Mouse (Mus musculus): ENCODE measurements at regions not wholly inside any gene's neighbourhood (a gene's known extent, or its start where the extent isn't known, plus 50 kb on each side); places are given as distances from the start of the nearest gene placed in this dataset.
"Not testable (repeated sequence)": the region's sequence is repeated elsewhere in the genome, so short reads cannot be mapped to it uniquely, and the experiment has no call there.

GRCm38 (mm10) chr8:126867121-126867988 is 78.3 kb downstream of the Tomm20 start:
- no peak overlapping the region for H3K9ac ChIP-seq
- H3K9me3 ChIP-seq (replicated peaks), result no peaks in the 10 kb centered on the region
- H3K27ac ChIP-seq, result no peak overlapping the region
- DNase-seq (no peak), ATAC-seq (ENCODE audit: low read depth) (no peak)
- 65% methylated on average over 14 of the region's 14 CpGs for WGBS (ENCODE audit: insufficient replicate concordance)
- no peak overlapping the region for H3K4me3 ChIP-seq (replicated peaks)
- H3K4me1 ChIP-seq (replicated peaks), result peaks cover 5% of the 10 kb centered on the region
- H3K36me3 ChIP-seq, result no peaks in the 10 kb centered on the region
- H3K27me3 ChIP-seq, result no peaks in the 10 kb centered on the region
- no peak overlapping the region for H3K4me2 ChIP-seq

GRCm38 (mm10) chr8:126864314-126864948 is 81.2 kb downstream of the Tomm20 start:
- 75% methylated on average over 10 of the region's 10 CpGs for WGBS (ENCODE audit: insufficient replicate concordance)
- Histone ChIP-seq H3K4me2 (no peak overlapping the region), H3K27ac (no peak overlapping the region), H3K9ac (no peak overlapping the region), H3K4me3 (replicated peaks) (no peak overlapping the region), H3K36me3 (no peaks in the 10 kb centered on the region), H3K4me1 (replicated peaks) (peaks cover 33% of the 10 kb centered on the region), H3K27me3 (no peaks in the 10 kb centered on the region), H3K9me3 (replicated peaks) (no peaks in the 10 kb centered on the region)
- DNase-seq (no peak), ATAC-seq (ENCODE audit: low read depth) (no peak)

DNA sequence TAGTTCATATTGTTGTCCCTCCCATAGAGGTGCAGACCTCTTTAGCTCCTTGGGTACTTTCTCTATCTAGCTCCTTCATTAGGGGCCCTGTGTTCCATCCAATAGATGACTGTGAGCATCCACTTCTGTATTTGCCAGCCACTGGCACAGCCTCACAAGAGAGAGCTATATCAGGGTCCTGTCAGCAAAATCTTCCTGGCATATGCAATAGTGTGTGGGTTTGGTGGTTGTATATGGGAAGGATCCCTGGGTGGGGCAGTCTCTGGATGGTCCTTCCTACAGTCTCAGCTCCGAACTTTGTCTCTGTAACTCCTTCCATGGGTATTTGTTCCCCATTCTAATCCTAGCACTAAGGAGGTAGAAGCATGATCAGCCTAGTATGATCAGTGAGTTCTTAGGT is 82.0 kb downstream of the Tomm20 start:
- H3K4me1 ChIP-seq (replicated peaks), result peaks cover 36% of the 10 kb centered on the region
- not testable (repeated sequence) for H3K36me3 ChIP-seq; H3K4me2 ChIP-seq; H3K27me3 ChIP-seq; ATAC-seq (ENCODE audit: low read depth); DNase-seq; H3K4me3 ChIP-seq (replicated peaks); H3K9ac ChIP-seq; H3K27ac ChIP-seq; H3K9me3 ChIP-seq (replicated peaks)
- WGBS (ENCODE audit: insufficient replicate concordance), result 66% methylated on average over 1 of the region's 1 CpGs

DNA sequence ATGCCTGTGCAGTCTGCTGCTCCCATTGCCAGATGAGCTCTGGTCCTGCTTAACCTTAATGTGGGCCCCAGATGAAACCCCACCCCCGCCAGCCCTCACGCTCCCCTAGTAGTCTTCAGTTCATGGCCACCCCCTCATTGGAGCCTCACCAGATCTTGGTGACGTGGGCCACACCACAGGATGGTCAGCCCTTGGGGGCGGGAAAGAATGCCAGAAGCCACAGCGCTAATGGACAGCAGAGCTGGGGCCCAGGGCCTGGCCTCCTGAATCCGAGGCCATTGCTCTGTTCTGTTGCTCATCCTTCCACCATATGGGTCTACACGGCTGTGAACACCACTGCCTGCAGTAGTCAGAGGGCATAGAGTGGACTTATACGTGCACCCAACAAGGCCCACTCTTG is 83.9 kb downstream of the Tomm20 start:
- H3K9ac ChIP-seq, result no peak overlapping the region
- H3K36me3 ChIP-seq, result no peaks in the 10 kb centered on the region
- DNase-seq (no peak), ATAC-seq (ENCODE audit: low read depth) (no peak)
- H3K27ac ChIP-seq, result no peak overlapping the region
- WGBS (ENCODE audit: insufficient replicate concordance), result 77% methylated on average over 8 of the region's 8 CpGs
- H3K4me3 ChIP-seq (replicated peaks), result no peak overlapping the region
- peaks cover 49% of the 10 kb centered on the region for H3K4me1 ChIP-seq (replicated peaks)
- H3K4me2 ChIP-seq, result no peak overlapping the region
- no peaks in the 10 kb centered on the region for H3K27me3 ChIP-seq
- H3K9me3 ChIP-seq (replicated peaks), result no peaks in the 10 kb centered on the region

- H3K9ac ChIP-seq, result no peak overlapping the region
- 64% methylated on average over 7 of the region's 7 CpGs for WGBS (ENCODE audit: insufficient replicate concordance)
These were observed 85.0 kb downstream of the Tomm20 start for GRCm38 (mm10) chr8:126860630-126861029.

GRCm38 (mm10) chr8:126859706-126860424 is 85.8 kb downstream of the Tomm20 start:
- Histone ChIP-seq H3K36me3 (no peaks in the 10 kb centered on the region), H3K9ac (no peak overlapping the region), H3K9me3 (replicated peaks) (no peaks in the 10 kb centered on the region), H3K27ac (0 out of 2 replicates have a peak overlapping the region, but pooled peaks have one; percentile 10), H3K4me2 (no peak overlapping the region), H3K4me3 (replicated peaks) (no peak overlapping the region), H3K4me1 (replicated peaks) (peaks cover 57% of the 10 kb centered on the region), H3K27me3 (no peaks in the 10 kb centered on the region)
- no peak for DNase-seq
- 22% methylated on average over 5 of the region's 5 CpGs for WGBS (ENCODE audit: insufficient replicate concordance)
- no peak; the same call in 1 of the 2 replicates for ATAC-seq (ENCODE audit: low read depth)

More at GRCm38 (mm10) chr8:126860630-126861029, 85.0 kb downstream of the Tomm20 start:
- ATAC-seq (ENCODE audit: low read depth) (no peak), DNase-seq (no peak)
- Histone ChIP-seq H3K4me2 (no peak overlapping the region), H3K27me3 (no peaks in the 10 kb centered on the region), H3K4me1 (replicated peaks) (peaks cover 52% of the 10 kb centered on the region), H3K36me3 (no peaks in the 10 kb centered on the region), H3K4me3 (replicated peaks) (no peak overlapping the region), H3K27ac (no peak overlapping the region), H3K9me3 (replicated peaks) (no peaks in the 10 kb centered on the region)

- H3K4me1 ChIP-seq (replicated peaks), result peaks cover 67% of the 10 kb centered on the region
- no peaks in the 10 kb centered on the region for H3K36me3 ChIP-seq
- no peak overlapping the region for H3K9ac ChIP-seq
- no peak for ATAC-seq (ENCODE audit: low read depth)
- no peaks in the 10 kb centered on the region for H3K9me3 ChIP-seq (replicated peaks)
- no peak overlapping the region for H3K4me2 ChIP-seq
- DNase-seq, result no peak
- H3K27me3 ChIP-seq, result no peaks in the 10 kb centered on the region
- 32% methylated on average over 13 of the region's 13 CpGs for WGBS (ENCODE audit: insufficient replicate concordance)
- no peak overlapping the region for H3K27ac ChIP-seq
- H3K4me3 ChIP-seq (replicated peaks), result no peak overlapping the region
These were observed 88.1 kb downstream of the Tomm20 start for GRCm38 (mm10) chr8:126857307-126858203.

DNA sequence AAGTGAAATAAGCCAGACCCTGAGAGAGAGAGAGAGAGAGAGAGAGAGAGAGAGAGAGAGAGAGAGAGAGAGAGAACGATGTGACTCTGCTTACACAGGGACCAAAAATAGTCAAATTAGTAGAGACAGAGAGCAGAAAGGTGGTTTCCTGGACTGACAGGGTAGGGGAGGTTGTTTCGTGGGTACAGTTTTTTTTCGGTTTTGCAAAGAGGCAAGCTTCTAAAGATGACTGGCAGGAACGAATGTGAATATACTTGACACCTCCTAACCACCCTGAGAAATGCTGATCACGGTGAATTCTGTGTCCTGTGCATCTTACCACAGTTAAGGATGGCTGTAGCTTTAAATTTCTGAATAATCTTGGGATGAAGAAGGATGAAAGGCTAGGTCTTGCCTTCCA is 89.7 kb downstream of the Tomm20 start:
- Histone ChIP-seq H3K27me3 (no peaks in the 10 kb centered on the region), H3K4me1 (replicated peaks) (peaks cover 60% of the 10 kb centered on the region), H3K4me3 (replicated peaks) (no peak overlapping the region), H3K27ac (no peak overlapping the region), H3K4me2 (no peak overlapping the region), H3K9me3 (replicated peaks) (no peaks in the 10 kb centered on the region), H3K9ac (no peak overlapping the region), H3K36me3 (no peaks in the 10 kb centered on the region)
- WGBS (ENCODE audit: insufficient replicate concordance), result 43% methylated on average over 5 of the region's 5 CpGs
- no peak for DNase-seq
- no peak for ATAC-seq (ENCODE audit: low read depth)

DNA sequence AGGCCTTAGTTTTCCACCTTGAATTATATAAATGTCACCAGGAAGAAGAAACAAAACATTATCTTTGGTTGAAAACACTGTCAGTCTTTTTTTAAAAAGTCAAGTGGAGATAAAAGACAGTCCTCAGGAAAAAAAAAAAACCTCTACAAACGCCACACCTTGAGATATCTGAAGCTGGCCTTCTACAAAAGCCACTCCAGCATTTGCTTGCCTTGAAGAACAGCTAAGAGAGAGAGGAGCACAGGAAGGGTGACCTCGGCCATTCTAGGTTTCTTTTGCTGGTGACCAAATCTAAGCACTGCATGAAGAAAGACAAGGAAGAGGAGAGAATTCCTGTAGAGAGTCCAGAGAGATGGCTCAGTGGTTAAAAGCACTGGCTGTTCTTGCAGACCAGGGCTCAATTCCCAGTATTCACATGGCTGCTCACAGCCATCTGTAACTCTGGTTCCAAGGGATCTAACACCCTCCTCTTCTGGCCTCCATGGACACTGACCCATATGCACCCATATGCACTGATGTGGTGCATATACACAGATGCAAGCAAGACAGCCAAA is 90.5 kb downstream of the Tomm20 start:
- Histone ChIP-seq H3K36me3 (no peaks in the 10 kb centered on the region), H3K9ac (no peak overlapping the region), H3K4me2 (no peak overlapping the region), H3K4me1 (replicated peaks) (peaks cover 57% of the 10 kb centered on the region), H3K27me3 (no peaks in the 10 kb centered on the region), H3K4me3 (replicated peaks) (no peak overlapping the region), H3K9me3 (replicated peaks) (no peaks in the 10 kb centered on the region), H3K27ac (no peak overlapping the region)
- WGBS (ENCODE audit: insufficient replicate concordance), result 24% methylated on average over 2 of the region's 2 CpGs
- ATAC-seq (ENCODE audit: low read depth) (no peak), DNase-seq (no peak)

- no peak overlapping the region for H3K9ac ChIP-seq
- no peaks in the 10 kb centered on the region for H3K36me3 ChIP-seq
- no peak for ATAC-seq (ENCODE audit: low read depth)
- H3K4me3 ChIP-seq (replicated peaks), result no peak overlapping the region
- no peak for DNase-seq
- WGBS (ENCODE audit: insufficient replicate concordance), result 73% methylated on average over 22 of the region's 22 CpGs
- H3K27me3 ChIP-seq, result no peaks in the 10 kb centered on the region
- no peak overlapping the region; the same call in 1 of the 2 replicates for H3K27ac ChIP-seq
- no peak overlapping the region for H3K4me2 ChIP-seq
- no peaks in the 10 kb centered on the region for H3K9me3 ChIP-seq (replicated peaks)
- peaks cover 53% of the 10 kb centered on the region for H3K4me1 ChIP-seq (replicated peaks)
These were observed 91.3 kb downstream of the Tomm20 start for GRCm38 (mm10) chr8:126854121-126855055.

All from liver, embryonic 13.5 days (tissue).